Mouse (Mus musculus) CD4-positive, CD25-positive, alpha-beta regulatory T cell, adult 2 months (primary cell): ENCODE data around the gene Pde4dip.
A peak's percentile ranks its signal among the peaks of the same experiment; 100 is the strongest.

ENCODE experiments used
- DNase-seq: peaks from one replicate; pipeline ENCODE4 v3.0.0-alpha.2; 2012; ENCODE audit warnings: low read depth, low spot score

Gene Pde4dip

DNA sequence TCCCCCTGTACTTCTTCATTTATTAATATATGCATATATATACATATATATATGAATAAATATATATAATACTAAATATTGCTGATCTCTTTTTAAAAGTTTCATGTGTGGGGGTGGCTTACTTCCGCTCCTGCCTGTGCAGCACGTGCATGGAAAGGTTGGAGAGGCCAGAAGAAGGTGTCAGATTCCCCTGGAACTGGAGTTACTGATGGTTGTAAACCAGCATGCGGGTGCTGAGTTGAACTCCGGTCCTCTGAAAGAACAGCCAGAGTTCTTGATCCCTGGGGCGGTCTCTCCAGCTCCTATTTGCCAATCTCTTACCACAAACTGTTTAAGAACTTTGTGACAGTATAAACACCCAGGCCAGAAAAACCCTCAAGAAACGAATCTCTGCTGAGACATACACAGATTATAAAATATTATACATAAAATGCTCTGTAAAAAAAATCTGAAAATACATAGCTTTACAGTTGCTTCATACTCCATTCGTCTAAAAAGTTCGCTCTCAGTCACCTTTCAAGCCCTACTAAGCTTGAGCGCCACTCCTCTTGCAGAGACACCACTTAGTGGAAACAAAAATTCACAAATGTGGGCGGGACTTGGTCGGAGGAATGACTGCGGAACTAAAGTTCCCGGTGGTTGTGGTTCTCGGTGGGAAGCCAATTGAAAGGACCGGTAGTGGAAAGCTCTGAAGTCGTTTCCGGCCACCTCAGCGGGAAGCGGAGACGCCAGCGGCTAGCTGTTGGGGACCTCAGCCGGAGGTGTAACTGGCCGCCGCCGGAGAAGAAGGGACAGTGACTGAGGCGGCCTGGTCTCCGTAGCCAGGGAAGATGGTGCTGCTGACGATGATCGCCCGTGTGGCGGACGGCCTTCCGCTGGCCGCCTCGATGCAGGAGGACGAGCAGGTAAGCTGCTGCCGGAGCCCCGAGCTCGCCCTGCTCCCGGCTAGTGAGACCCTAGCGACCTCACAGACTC, 12.3 kb upstream of the Pde4dip start, which contains the start of gene Sec22b:
Gene Sec22b (plus strand): TSS at position 675 of the 975 bp plus-strand sequence.
- peak; percentile 93 for DNase-seq

- no peak for DNase-seq
Observed at GRCm38 (mm10) chr3:97898381-97898780, 9.9 kb upstream of the Pde4dip start.

GRCm38 (mm10) chr3:97894695-97895094, 6.2 kb upstream of the Pde4dip start:
- peak; percentile 58 for DNase-seq

DNA sequence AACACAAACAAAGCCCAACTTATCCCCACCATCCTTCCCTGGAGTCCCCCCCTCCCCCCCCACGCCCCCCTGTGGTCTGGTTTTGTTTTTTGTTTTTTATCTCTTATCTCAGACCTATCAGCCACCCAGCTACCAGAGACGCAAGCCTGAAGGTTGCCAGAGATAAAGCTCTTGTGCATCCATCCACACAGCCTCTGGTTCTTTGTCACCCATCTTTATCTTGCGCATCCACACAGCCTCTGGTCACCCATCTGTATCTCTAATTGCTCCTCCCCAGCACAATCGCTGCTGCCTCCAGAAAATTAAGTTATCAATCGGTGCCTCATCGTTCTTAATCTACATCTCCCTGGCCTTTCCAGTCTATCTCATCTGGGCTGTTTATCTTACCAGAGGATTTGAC, 1.7 kb upstream of the Pde4dip start:
- DNase-seq = no peak

GRCm38 (mm10) chr3:97887785-97888167, 731 bp downstream of the Pde4dip start:
- DNase-seq = no peak

DNA sequence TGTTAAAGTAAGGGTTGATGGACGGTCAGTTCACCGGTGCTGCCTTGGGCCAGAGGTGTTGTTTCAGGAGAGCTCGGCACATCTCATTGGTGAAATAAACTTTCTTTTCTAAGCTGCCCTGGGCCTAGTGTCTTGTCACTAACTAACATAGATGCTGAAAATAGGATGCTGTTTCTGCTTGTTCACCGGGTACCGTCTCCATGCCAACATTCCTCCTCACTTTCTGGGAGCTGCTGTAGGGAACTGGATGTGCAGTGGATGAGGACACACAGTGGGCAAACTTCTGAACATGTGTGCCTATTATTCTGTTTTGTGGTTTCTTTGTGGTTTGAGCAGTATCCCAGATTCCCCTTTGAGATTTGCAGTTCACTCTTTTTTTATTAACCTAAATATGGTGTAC, 6.9 kb downstream of the Pde4dip start:
- DNase-seq = no peak

- DNase-seq = peak; percentile 82
Observed at GRCm38 (mm10) chr3:97879222-97879621, 9.3 kb downstream of the Pde4dip start.

DNA sequence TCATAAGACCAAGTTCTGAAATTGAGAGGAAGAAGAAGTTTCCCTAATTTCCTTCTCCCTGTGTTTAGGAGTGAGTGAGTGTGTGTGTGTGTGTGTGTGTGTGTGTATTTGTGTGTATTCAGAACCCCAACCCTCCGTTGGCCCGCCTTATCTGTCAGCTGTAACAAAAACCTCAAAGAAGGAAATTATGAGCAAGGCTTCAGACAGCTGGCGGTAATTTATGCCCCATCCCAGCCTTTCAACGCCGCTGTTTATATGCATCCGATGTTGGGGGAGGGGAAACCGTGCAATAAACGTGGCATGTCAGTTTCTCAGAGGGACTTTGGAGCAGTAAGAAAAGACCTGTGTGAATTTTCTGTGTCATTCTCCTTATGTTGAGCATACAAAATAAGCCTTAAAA, 12.2 kb downstream of the Pde4dip start:
- no peak for DNase-seq

GRCm38 (mm10) chr3:97874777-97875176, 13.7 kb downstream of the Pde4dip start:
- DNase-seq = no peak

GRCm38 (mm10) chr3:97869730-97870129, 18.8 kb downstream of the Pde4dip start:
- DNase-seq = no peak

GRCm38 (mm10) chr3:97868733-97869132, 19.8 kb downstream of the Pde4dip start:
- no peak for DNase-seq

DNA sequence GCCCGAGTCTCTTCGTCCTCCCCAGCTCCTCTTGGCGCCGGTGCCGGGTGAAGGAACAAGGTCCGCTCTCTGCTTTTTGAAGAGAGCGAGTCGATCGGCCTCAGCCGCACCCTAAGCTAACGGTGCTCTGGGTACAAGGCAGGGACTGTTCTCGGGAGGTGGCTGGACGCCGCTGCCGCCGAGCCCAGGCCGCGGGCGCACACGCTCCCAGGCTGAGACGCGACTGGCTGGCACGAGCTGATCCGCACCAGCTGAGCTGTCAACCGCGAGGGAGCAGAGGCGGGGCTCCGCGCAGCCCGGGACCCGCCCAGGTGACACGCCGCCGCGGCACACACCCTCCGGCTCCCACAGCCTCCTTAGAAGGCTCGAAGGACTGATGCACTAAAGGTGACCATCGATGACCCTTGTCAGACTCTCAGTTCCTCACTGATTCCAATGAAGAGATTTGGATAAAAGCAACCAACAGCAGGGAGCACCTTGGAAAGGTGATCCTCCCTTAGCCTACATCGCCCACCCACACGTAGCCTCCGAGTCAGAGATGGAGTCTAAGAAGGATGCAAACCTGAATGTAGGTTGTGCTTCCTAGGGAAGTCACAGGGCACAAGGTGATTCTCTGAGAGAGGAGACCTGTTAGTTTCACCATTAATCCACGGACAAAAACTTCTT, 20.4 kb downstream of the Pde4dip start:
- DNase-seq = peak; percentile 61

GRCm38 (mm10) chr3:97867221-97868023, 21.1 kb downstream of the Pde4dip start:
- DNase-seq = no peak

- no peak for DNase-seq
Observed at GRCm38 (mm10) chr3:97866696-97867095, 21.8 kb downstream of the Pde4dip start.

- DNase-seq = no peak
Observed at GRCm38 (mm10) chr3:97860820-97861451, 27.6 kb downstream of the Pde4dip start.

DNA sequence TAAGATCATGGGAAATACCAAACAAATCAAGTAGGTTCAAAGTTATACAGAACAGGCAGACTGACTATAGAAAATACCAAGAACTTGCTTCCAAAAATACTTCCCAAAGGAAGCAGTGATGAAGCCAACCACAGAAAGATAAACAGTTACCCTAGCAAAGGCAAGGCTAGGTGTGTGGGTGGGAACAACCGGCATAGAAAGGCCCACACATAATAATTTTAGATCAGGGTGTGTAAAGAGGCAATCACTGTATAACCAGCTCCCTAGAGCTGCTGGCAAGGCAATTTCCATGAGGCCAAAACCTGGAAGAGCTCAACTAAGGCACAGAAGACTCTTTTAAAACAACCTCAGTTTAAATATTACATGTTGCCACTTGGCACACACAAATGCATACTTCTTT, 29.1 kb downstream of the Pde4dip start:
- no peak for DNase-seq

GRCm38 (mm10) chr3:97854575-97855384, 33.7 kb downstream of the Pde4dip start:
- DNase-seq = no peak

- DNase-seq = no peak
Observed at GRCm38 (mm10) chr3:97851803-97852202, 36.7 kb downstream of the Pde4dip start.

DNA sequence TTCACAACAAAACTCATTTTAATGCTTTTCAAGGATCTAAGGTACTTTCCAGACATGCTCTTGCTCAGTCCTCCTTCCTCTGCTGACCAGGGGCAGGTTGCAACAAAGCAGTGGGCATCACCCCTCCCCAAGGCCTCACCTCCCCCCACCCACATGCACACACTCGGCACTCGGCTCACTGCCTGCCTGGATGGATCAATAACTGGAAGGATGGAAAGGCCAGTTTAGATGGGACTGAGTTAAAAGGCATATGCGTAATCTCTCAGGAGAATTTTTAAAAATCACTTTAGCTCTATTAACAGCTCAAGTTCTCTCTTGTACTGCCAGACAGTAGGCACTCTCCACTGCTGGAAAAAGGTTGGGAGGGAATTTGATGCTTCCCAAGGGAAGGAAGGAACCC, 40.9 kb downstream of the Pde4dip start:
- no peak for DNase-seq

DNA sequence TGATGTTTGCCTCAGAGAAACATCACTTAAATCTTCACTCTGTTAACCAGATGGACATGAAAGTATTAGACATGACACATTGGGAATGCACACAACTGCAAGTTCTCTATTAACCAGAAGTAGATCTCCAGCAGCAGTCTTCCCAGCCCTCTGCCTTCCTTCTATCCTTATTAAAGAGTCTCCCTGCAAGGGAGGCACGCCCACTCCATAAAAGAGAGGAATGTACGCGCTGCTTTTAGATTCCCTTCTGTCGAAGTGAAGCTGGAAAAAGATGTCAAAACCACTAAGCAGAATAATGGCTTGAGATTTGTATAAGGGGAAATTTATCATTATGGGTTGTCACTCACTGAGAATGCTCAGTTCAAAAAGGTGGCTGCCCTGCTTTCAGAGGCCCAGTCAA, 42.1 kb downstream of the Pde4dip start:
- no peak for DNase-seq

DNA sequence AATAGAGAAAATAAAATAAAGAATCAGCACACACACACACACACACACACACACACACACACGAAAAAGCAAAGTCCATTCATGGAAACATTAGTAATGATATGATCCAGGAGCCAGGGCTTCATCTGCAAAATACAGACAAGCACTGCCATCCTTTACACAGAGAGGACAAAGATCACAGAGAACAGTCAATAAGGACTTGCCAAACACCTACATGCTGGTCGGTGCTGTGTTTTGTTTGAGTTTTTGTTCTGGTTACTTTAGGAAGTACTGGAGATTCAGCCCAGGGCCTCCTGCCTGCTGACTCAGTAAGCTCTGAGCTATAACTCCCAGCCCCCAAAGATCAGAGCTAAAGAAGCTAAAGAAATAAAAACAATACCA, 43.7 kb downstream of the Pde4dip start:
- DNase-seq = no peak
